Mouse (Mus musculus) forelimb bud, embryonic 11.5 days (tissue): Measurements from ENCODE around the gene Kcnh2.
A peak's percentile ranks its signal among the peaks of the same experiment; 100 is the strongest.

ENCODE experiments used
- DNase-seq: peaks from one replicate; pipeline ENCODE4 v3.0.0-alpha.2; 2012; ENCODE audit warnings: low read depth, low spot score

Gene Kcnh2

GRCm38 (mm10) chr5:24378700-24379099 is 27.3 kb upstream of the Kcnh2 start:
- DNase-seq, result no peak

DNA sequence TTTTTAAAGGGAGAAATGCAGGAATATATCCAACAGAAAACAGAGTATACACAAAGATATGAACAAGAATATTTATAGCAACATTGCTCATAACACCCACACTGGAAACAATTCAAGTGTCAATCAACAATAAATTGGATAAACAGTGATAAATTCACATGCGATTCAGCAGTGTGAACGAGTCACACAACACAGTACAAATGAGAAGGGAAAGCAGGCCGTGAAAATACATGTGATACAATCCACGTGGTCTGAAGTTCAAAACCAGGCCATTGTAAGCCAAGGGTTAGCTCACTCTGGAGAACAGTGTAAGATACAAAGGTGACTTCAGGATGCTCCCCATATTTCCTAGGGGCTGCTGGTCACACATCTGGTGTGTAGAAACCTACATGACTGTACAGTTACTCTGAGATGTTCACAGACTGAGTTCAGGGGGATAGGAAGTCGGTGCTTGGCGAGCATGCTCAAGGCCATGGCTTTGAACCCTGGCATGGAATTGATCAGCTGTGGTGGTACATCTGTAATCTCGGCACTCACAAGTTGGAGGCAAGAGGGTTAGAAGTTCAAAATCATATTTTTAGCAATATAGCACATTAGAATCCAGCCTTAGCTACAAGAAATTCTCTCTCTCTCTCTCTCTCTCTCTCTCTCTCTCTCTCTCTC is 23.4 kb upstream of the Kcnh2 start:
- no peak for DNase-seq

GRCm38 (mm10) chr5:24374216-24374615 is 22.8 kb upstream of the Kcnh2 start:
- no peak for DNase-seq

DNA sequence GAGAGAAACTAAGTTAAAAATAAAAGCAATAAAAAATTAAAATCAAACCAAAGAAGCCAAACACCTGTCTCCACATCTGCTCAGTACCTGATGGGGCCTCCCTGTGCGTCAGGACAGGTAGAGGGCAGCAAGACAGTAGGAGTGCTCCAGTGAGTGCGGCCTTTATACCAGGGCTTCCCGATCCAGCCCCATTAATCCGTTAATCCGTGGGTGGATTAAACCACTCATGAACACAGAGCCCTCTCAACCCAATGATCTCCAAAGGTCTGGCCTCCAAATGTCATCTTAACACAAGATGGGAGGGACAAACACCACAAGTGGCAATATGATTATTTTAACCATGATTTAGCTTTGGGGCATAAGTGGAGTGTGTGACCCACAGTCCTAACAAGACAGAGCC is 22.4 kb upstream of the Kcnh2 start:
- DNase-seq, result no peak

GRCm38 (mm10) chr5:24369767-24370166 is 18.4 kb upstream of the Kcnh2 start:
- DNase-seq, result no peak

- DNase-seq, result no peak
Observed at GRCm38 (mm10) chr5:24366426-24366825, 15.0 kb upstream of the Kcnh2 start.

- no peak for DNase-seq
Observed at GRCm38 (mm10) chr5:24365528-24365927, 14.1 kb upstream of the Kcnh2 start.

DNA sequence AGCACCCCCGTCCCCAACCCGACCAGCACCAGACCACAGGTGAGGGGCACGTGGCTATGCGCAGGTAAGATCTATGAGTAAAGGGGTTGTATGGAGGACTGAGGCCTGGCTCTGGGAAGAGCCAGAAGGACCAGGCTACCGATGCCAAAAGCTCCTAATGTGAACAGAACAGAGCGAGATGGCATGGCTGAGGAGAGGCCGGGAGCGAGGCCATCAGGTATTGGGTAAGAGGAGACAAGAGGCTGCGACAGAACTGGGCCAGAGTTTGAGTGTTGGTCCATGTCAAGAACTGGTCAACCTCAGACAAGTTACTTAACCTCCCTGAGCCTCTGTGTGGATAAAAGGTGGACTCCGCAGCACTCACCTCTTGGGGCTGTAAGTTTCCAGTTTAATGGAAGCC is 13.6 kb upstream of the Kcnh2 start:
- no peak for DNase-seq

DNA sequence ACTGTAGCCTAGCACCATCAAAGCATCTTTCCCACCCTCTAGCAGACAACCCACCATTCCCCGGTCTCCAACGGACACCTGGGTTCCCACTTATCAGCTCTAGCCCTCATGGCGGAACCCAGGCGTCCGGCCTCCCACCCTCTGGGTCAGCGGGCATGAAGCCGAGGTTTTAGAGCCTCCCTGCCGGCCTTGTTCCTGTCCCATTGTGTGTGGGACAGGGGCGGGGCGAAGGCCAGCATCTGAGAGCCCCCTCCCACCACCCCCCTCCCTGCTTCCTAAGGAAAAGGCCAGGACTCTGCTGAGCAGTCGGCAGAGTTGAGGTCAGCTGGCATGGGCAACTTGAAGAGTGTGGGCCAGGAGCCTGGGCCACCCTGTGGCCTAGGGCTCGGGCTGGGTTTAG is 13.1 kb upstream of the Kcnh2 start, which contains the start of gene Nos3:
Gene Nos3 (plus strand): TSS at position 303 of the 400 bp plus-strand sequence.
- no peak for DNase-seq

GRCm38 (mm10) chr5:24364061-24364460 is 12.7 kb upstream of the Kcnh2 start:
- DNase-seq, result no peak

- no peak for DNase-seq
Observed at GRCm38 (mm10) chr5:24363467-24363866, 12.1 kb upstream of the Kcnh2 start.

DNA sequence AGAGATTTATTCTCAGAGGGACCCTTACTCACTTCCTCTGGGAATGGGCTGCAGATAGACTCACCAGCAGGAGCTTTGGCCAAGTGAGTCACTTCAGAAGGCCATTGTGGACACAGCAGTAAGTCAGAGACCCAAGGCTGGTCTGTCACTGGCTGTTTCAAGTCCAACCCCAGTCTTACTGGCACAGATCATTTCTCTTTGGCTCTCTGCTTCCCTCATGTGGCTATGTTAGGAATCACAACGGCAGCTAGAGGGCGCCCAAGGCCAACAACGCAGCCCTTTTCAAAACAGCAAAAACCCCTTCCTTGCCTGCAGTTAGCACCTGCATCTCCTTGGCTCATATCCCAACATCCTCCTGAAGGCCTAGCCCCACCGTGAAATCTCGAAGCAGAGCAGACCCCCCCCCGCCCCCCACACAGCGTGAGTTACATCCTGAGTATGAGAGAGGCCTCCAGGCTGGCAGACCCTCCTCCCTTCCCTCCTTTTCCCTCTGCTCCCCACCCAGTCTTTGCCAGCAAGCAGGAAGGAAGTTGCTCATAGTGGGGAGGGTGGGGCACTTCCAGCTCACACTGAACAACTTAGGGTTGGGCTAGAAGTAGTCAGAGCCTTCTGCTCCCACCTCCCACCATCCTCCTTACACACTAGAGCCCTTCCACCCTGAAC is 9.5 kb upstream of the Kcnh2 start:
- DNase-seq, result peak; percentile 87

- peak; percentile 93 for DNase-seq
Observed at GRCm38 (mm10) chr5:24357461-24357860, 6.1 kb upstream of the Kcnh2 start.

DNA sequence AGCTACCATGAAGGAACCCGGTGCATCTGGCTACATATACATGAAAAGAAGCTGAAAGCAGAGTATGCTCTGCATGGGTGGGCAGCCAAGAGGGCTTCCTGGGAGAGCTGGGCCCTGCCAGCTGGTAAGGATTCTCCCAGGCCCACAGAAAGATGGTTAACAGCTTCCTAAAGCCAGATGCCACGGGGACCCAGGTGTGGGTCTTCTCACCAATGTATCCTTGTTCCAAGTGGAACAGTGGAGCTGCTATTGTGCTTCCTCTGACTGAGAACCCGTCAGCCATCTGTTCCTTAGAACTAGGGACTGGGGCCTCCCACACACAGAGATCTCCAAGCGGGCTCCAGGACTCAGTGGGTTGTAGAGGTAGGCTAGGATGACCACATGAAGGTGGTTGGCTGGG is 5.4 kb upstream of the Kcnh2 start:
- DNase-seq, result no peak

GRCm38 (mm10) chr5:24353327-24353726 is 1.9 kb upstream of the Kcnh2 start:
- DNase-seq, result no peak

- peak; percentile 80 for DNase-seq
Observed at GRCm38 (mm10) chr5:24352251-24352859, 951 bp upstream of the Kcnh2 start.

GRCm38 (mm10) chr5:24351701-24352171 is 332 bp upstream of the Kcnh2 start:
- peak; percentile 75 for DNase-seq

DNA sequence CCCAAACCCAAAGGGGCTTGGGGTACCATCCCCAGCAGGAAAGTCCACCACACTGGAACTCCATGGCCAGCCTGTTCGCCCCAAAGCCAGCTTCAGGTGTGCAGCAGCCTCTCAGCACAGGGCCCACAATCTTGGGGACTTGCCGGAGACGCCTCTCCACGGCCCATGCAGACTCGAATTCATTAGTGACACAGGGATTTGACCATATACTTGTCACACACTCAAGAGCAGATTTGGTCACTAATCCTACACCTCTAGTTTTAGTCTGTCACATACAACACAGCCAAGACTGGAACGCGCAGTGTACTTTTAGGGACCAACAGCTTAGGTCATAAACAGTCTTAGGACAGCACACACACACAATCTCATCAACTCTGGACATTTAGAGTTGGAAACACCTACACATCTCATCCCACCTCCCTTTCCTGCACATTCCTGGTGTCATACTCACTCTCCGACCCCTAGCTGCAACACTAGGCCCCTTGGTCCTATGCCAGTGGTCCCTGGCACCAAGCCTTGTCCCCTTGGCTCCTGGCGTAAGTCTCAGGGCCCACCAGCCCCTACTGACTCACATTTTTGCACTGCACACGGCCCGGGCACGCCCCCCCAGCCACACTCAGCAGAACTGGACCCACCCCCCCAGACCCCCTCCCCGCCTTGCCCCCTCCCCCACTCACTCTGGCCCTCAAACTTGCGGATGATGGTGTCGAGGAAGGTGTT is 713 bp downstream of the Kcnh2 start:
- no peak for DNase-seq

GRCm38 (mm10) chr5:24350073-24350472 is 1.3 kb downstream of the Kcnh2 start:
- DNase-seq, result no peak

- no peak for DNase-seq
Observed at GRCm38 (mm10) chr5:24348546-24348945, 2.9 kb downstream of the Kcnh2 start.

GRCm38 (mm10) chr5:24348128-24348527 is 3.3 kb downstream of the Kcnh2 start:
- DNase-seq, result peak; percentile 46

DNA sequence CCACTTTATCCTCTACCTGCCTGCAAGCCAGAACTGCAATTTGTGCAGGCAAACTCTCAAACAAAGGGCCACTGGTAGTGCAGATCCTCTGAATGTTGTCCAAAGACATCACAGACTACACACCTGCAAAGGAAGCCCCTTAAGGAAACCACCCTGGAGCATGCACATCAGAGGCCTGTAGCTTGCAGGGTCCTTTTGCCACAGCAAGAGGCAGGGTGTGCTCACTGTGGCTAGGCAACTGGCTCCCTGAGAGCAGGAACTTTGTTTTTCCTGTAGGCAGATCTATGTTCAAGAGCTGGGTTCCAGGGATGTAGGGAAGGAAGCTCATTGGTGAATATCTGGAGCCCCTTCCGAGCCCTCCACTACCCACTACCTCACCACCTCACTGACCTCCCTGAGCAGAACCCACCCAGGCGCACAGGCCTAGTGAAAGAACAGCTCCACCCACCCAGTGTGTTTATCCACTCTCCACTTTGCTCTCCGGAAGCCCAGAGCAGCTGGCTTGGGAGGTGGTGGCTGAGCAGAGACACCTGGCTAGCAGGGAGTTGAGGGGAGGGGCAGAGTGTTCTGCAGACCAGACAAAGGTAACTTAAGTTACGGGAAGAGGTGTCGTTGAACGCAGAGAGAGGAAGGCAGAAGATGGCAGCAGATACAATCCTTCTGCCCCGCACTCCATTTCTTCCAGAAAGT is 4.1 kb downstream of the Kcnh2 start:
- no peak for DNase-seq
